Mouse (Mus musculus) erythroblast, embryonic 14.5 days (primary cell): ENCODE measurements around the gene Chmp6. TPM values are rescaled to one million over a fixed set of nuclear protein-coding genes. Genes with fewer than 3 reads are reported as not detected.

Source experiments
- H3K27me3 ChIP-seq: 2 replicates; pipeline ENCODE4 v1.6.1; 2012; ENCODE audit warnings: inconsistent platforms; ENCODE audit not compliant: control insufficient read depth
- H3K36me3 ChIP-seq: 2 replicates; pipeline ENCODE4 v1.6.1; 2012; ENCODE audit warnings: mild to moderate bottlenecking, inconsistent platforms; ENCODE audit not compliant: control insufficient read depth
- H3K4me1 ChIP-seq: 2 replicates; pipeline ENCODE4 v1.6.1; 2012; ENCODE audit warnings: inconsistent platforms; ENCODE audit not compliant: control insufficient read depth
- H3K4me3 ChIP-seq: replicated peaks from 2 replicates; pipeline ENCODE3; 2012; ENCODE audit warnings: moderate library complexity, mild to moderate bottlenecking, inconsistent platforms
- H3K9me3 ChIP-seq: 2 replicates; pipeline ENCODE4 v1.6.1; 2012; ENCODE audit warnings: low read length, inconsistent platforms, mixed read lengths; ENCODE audit not compliant: control insufficient read depth
- GATA1 ChIP-seq: IDR thresholded peaks from 2 replicates; pipeline ENCODE4 v1.6.1; 2012; ENCODE audit warnings: low read length, inconsistent platforms, mixed read lengths
- TAL1 ChIP-seq: IDR thresholded peaks from 3 replicates; pipeline ENCODE4 v1.6.1; 2012; ENCODE audit warnings: low read length, inconsistent platforms, mixed read lengths
- polyA plus RNA-seq: library from polyadenylated mRNA; stranded (reverse); fragments of >175 nt; gene quantifications from 2 replicates; pipeline ENCODE4 v1.2.3, GENCODE M21; 2012

The Chmp6 gene
- polyA plus RNA-seq, 1 experiment, result 2.7 TPM

DNA sequence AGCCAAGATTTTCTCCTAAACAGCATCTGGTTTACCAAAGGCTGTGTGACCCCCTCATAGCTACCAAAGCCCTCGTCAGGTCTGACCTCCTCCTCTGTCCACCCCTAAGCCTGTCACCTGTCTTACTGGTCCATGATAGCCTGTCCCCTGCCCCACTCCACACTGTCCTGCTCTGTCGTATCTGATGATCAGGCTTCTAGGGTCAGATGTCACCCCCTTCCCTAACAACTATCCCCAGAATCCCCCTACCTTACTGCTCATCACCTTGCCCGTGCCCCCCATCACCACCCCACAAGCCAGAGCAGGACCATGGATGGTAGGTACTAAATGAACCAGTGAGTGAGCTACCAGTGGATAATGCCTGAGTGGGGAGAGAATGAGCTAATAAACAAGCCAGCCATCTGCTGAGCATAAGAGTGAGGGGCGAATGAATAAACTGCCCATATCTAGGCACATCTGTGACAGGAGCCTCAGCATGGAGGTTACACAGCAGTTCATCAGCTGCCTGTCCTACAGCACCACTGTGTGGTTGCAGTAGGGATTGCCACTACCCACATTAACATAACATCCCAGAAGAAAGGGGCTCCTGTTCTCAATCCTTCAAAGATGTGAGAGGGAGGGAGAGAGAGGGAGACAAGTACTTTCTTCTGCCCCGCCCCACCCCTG, 8.5 kb upstream of the Chmp6 start:
- Histone ChIP-seq H3K27me3 (peaks cover 7% of the 10 kb centered on the region), H3K4me3 (no peak overlapping the region), H3K4me1 (peaks cover under 1% of the 10 kb centered on the region), H3K36me3 (no peaks in the 10 kb centered on the region; the same call in 1 of the 2 replicates), H3K9me3 (no peaks in the 10 kb centered on the region)
- no peak for TF ChIP-seq TAL1
- no peak for TF ChIP-seq GATA1

- no peak for TF ChIP-seq GATA1
- no peak for TF ChIP-seq TAL1
- H3K9me3 ChIP-seq, result no peaks in the 10 kb centered on the region
- H3K27me3 ChIP-seq, result peaks cover 7% of the 10 kb centered on the region
- H3K4me3 ChIP-seq, result no peak overlapping the region
- no peaks in the 10 kb centered on the region for H3K36me3 ChIP-seq
- H3K4me1 ChIP-seq, result peaks cover 3% of the 10 kb centered on the region
These were observed 7.4 kb upstream of the Chmp6 start for GRCm38 (mm10) chr11:119905794-119906193.

GRCm38 (mm10) chr11:119907006-119907650, 6.1 kb upstream of the Chmp6 start:
- peaks cover 3% of the 10 kb centered on the region for H3K4me1 ChIP-seq
- H3K27me3 ChIP-seq, result peaks cover 7% of the 10 kb centered on the region
- no peaks in the 10 kb centered on the region for H3K36me3 ChIP-seq

GRCm38 (mm10) chr11:119907711-119908110, 5.5 kb upstream of the Chmp6 start:
- H3K4me1 ChIP-seq, result peaks cover 3% of the 10 kb centered on the region
- H3K27me3 ChIP-seq, result peaks cover 7% of the 10 kb centered on the region
- H3K9me3 ChIP-seq, result no peaks in the 10 kb centered on the region
- no peak overlapping the region for H3K4me3 ChIP-seq
- TF ChIP-seq GATA1 (no peak), TAL1 (no peak)
- no peaks in the 10 kb centered on the region for H3K36me3 ChIP-seq

More at GRCm38 (mm10) chr11:119907006-119907650, 6.1 kb upstream of the Chmp6 start:
- TF ChIP-seq TAL1 (no peak), GATA1 (no peak)
- Histone ChIP-seq H3K9me3 (no peaks in the 10 kb centered on the region), H3K4me3 (no peak overlapping the region)

GRCm38 (mm10) chr11:119909436-119909835, 3.8 kb upstream of the Chmp6 start:
- no peak overlapping the region for H3K4me3 ChIP-seq
- TF ChIP-seq GATA1 (no peak), TAL1 (no peak)
- H3K4me1 ChIP-seq, result peaks cover 20% of the 10 kb centered on the region
- peaks cover 7% of the 10 kb centered on the region for H3K27me3 ChIP-seq
- H3K9me3 ChIP-seq, result no peaks in the 10 kb centered on the region
- H3K36me3 ChIP-seq, result no peaks in the 10 kb centered on the region

GRCm38 (mm10) chr11:119912845-119913244, 396 bp upstream of the Chmp6 start:
- TF ChIP-seq TAL1, result no peak
- TF ChIP-seq GATA1, result no peak
- Histone ChIP-seq H3K27me3 (peaks cover 7% of the 10 kb centered on the region), H3K9me3 (no peaks in the 10 kb centered on the region), H3K36me3 (peaks cover 25% of the 10 kb centered on the region), H3K4me3 (peak overlapping the region; percentile 91), H3K4me1 (peaks cover 38% of the 10 kb centered on the region)

DNA sequence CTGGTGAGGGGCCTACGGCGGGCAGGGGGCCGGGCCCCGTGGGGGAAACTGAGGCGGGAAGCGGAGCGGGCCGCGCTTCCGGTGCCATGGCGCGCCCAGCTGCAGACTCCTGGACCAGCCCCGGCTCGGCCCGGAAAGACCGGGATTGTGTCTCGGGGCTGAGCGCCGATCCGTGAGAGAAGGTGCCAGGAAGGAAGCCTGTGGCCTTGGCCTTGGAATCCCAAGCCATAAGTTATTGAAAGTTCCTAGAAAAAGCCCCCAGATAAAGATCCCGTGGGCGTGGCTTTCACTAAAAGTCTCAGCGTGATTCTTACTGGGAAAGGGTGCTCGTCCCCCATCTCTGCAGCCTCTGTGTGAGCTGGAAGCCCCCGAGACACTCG, 684 bp downstream of the Chmp6 start:
- H3K36me3 ChIP-seq, result peaks cover 36% of the 10 kb centered on the region
- peaks cover 38% of the 10 kb centered on the region for H3K4me1 ChIP-seq
- no peak for TF ChIP-seq TAL1
- TF ChIP-seq GATA1, result peak; percentile 24; the same call in 1 of the 2 replicates
- H3K9me3 ChIP-seq, result no peaks in the 10 kb centered on the region
- peak overlapping the region; percentile 91 for H3K4me3 ChIP-seq
- H3K27me3 ChIP-seq, result peaks cover 1% of the 10 kb centered on the region; the same call in 1 of the 2 replicates

DNA sequence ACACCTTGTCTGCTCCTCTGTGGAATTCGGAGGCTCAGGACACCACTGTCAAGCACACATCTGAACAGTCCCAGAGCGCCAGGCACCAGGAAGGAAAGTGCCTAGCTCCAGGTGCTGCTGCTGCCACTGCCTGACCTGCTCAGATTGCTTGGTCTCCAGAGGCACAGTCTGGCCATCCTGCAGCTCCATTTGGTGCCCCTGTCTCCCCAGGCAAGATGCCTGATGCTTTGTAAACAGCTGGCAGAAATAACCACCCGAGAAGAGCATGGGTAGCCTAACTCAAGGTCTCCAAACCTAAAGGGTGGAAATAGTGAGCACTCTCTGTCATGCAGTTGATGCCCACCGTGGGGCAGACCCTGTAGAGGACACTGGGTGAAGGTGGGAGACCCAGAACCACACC, 1.1 kb downstream of the Chmp6 start:
- H3K4me3 ChIP-seq, result peak overlapping the region; percentile 91
- TF ChIP-seq TAL1 (no peak), GATA1 (no peak)

DNA sequence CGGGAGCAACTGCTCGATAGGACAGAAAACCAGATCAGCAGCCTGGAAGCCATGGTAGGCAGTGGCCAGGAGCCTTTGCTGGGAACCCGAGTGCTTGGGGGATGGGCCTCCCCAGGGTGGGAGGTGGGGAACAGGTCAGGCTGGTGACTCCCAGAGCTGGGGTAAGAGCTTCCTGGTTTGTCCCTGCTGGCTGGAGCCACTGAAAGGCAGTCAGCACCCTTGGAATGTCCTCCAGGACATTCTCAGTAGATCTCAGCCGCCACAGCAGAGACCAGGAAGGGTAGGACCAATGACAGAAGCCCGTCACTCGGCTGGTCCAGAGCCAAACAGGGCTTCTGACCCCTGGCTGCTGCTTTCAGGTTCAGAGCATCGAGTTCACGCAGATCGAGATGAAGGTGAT, 2.4 kb downstream of the Chmp6 start:
- TF ChIP-seq GATA1, result no peak
- no peak for TF ChIP-seq TAL1
- peaks cover 34% of the 10 kb centered on the region for H3K4me1 ChIP-seq
- H3K36me3 ChIP-seq, result peaks cover 49% of the 10 kb centered on the region
- H3K9me3 ChIP-seq, result no peaks in the 10 kb centered on the region
- H3K27me3 ChIP-seq, result no peaks in the 10 kb centered on the region
- H3K4me3 ChIP-seq, result no peak overlapping the region

More for the DNA sequence above, 1.1 kb downstream of the Chmp6 start:
- no peaks in the 10 kb centered on the region for H3K9me3 ChIP-seq
- H3K27me3 ChIP-seq, result no peaks in the 10 kb centered on the region
- peaks cover 38% of the 10 kb centered on the region for H3K4me1 ChIP-seq
- peaks cover 40% of the 10 kb centered on the region for H3K36me3 ChIP-seq
